In the genomic region with DNA sequence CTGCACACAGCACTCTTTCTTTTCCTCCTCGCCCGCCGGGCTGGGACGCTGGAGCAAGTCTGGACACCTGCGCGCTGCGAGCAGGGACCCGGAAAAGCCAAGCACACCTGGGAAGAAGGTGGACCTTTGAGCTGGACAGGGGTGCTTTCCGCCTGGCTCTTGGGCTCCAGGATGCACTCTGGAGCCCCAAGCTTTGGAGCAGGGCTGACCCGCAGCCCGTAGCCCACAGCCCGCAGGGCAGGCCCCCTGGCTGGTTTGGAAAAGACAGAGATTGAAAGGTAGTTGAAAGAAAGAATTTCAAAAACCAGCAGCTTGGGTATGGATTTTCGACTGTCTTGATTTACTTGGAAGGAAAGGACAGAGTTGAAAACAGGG, we compare ENCODE assay signal across 10 mouse cellular contexts. TPM values are rescaled to one million over a fixed set of nuclear protein-coding genes. Genes with fewer than 3 reads are reported as not detected.
DNase-seq lines count a peak whose midpoint lies in the region; ATAC-seq and TF ChIP-seq lines count a peak whose summit lies in the region.
"Had no signal": no experiment of that assay in that cellular context is flagged by ENCODE, and none has a peak within 500 bp of the region (broad histone marks: within the 10 kb centered on the region; RNA-seq: fewer than 3 reads in every experiment).

No protein-coding gene starts in this region.

- intact Hi-C loops in heart, postnatal 25 days (cut with DNase I): no loop called here

- no peak for DNase-seq in heart, postnatal 25 days (ENCODE audit: low spot score)
- DNase-seq in Patski (ENCODE audit: low read depth, low spot score): no peak
- no peak for DNase-seq in hindbrain, embryonic 11.5 days (ENCODE audit: low spot score)
- DNase-seq in midbrain, embryonic 10.5 days (ENCODE audit: low spot score): no peak
- DNase-seq in thymus, postnatal 14 days: no peak
- no peak for DNase-seq in frontal cortex, postnatal 36 days (ENCODE audit: low spot score in 2 of 2)
- DNase-seq: spleen, adult 18-20 months had no signal

- peak overlapping the region; percentile 64 for H3K4me3 ChIP-seq in heart, embryonic 16.5 days (ENCODE audit: low read length)
- H3K4me3 ChIP-seq in hindbrain, embryonic 11.5 days (ENCODE audit: low read depth, low read length): peak overlapping the region; percentile 53
- peak overlapping the region; percentile 73 for H3K4me3 ChIP-seq in midbrain, embryonic 10.5 days

- H3K36me3 ChIP-seq in heart, embryonic 16.5 days (ENCODE audit: control insufficient read depth, insufficient read depth): no peaks in the 10 kb centered on the region
- no peaks in the 10 kb centered on the region for H3K36me3 ChIP-seq in hindbrain, embryonic 11.5 days (ENCODE audit: control insufficient read depth, insufficient read depth, low read length)
- H3K36me3 ChIP-seq in midbrain, embryonic 10.5 days: no peaks in the 10 kb centered on the region
- H3K36me3 ChIP-seq: G1E had no signal

- H3K9ac ChIP-seq in heart, embryonic 16.5 days (ENCODE audit: low read length): peak overlapping the region; percentile 71
- peak overlapping the region; percentile 57 for H3K9ac ChIP-seq in hindbrain, embryonic 11.5 days (ENCODE audit: low read depth, low read length)

- no peak for ATAC-seq in heart, embryonic 16.5 days (replicated peaks; ENCODE audit: extremely low read depth, insufficient read depth, low FRiP score)
- ATAC-seq in Patski: peak; percentile 26
- no peak; the same call in 1 of the 2 replicates for ATAC-seq in hindbrain, embryonic 11.5 days (ENCODE audit: low FRiP score)
- no peak for ATAC-seq in cerebellum, adult (ENCODE audit: insufficient number of reproducible peaks, low FRiP score, low TSS enrichment)

- 0 out of 2 replicates have a peak, but pooled peaks cover 4% of the 10 kb centered on the region for H3K4me1 ChIP-seq in heart, embryonic 16.5 days (ENCODE audit: control insufficient read depth, insufficient read depth, low read length)
- 0 out of 2 replicates have a peak, but pooled peaks cover 5% of the 10 kb centered on the region for H3K4me1 ChIP-seq in hindbrain, embryonic 11.5 days (replicated peaks; ENCODE audit: control insufficient read depth, insufficient read depth, low read length)
- H3K4me1 ChIP-seq in midbrain, embryonic 10.5 days: peaks cover 13% of the 10 kb centered on the region

- peak overlapping the region; percentile 83 for H3K4me2 ChIP-seq in heart, embryonic 16.5 days (ENCODE audit: low read depth, low read length)
- H3K4me2 ChIP-seq in hindbrain, embryonic 11.5 days (replicated peaks; ENCODE audit: low read depth, low read length): peak overlapping the region; percentile 95

- POLR2A ChIA-PET in Patski (lab: Charles Lee): no interaction called here

- no peak for TF ChIP-seq CTCF in Patski (IDR thresholded peaks at IDR 0.05)

- no peaks in the 10 kb centered on the region for H3K9me3 ChIP-seq in heart, embryonic 16.5 days (replicated peaks; ENCODE audit: control insufficient read depth, low read length)
- no peaks in the 10 kb centered on the region for H3K9me3 ChIP-seq in hindbrain, embryonic 11.5 days (ENCODE audit: control insufficient read depth, low read length)
- H3K9me3 ChIP-seq in midbrain, embryonic 10.5 days (replicated peaks): no peaks in the 10 kb centered on the region; the same call in 1 of the 2 replicates

- in situ Hi-C loops in Patski (cut with MboI; ENCODE audit: low pct_unique_long_range_greater_than_20kb): no loop called here

- peak overlapping the region; percentile 40; the same call in 1 of the 2 replicates for H3K27ac ChIP-seq in heart, embryonic 16.5 days (ENCODE audit: low read length)
- H3K27ac ChIP-seq in hindbrain, embryonic 11.5 days (ENCODE audit: low read depth, low read length): no peak overlapping the region
- H3K27ac ChIP-seq in midbrain, embryonic 10.5 days (replicated peaks): peak overlapping the region; percentile 73

- no peaks in the 10 kb centered on the region for H3K27me3 ChIP-seq in heart, embryonic 16.5 days (ENCODE audit: control insufficient read depth, insufficient read depth, low read length)
- peaks cover 5% of the 10 kb centered on the region for H3K27me3 ChIP-seq in Patski
- no peaks in the 10 kb centered on the region for H3K27me3 ChIP-seq in hindbrain, embryonic 11.5 days (ENCODE audit: control insufficient read depth, insufficient read depth, low read length)
- H3K27me3 ChIP-seq in midbrain, embryonic 10.5 days (ENCODE audit: low read depth, poor library complexity, severe bottlenecking): peaks cover 32% of the 10 kb centered on the region

- 4% methylated on average over 13 of the region's 13 CpGs for WGBS in heart, embryonic 16.5 days
- WGBS in hindbrain, embryonic 11.5 days: 4% methylated on average over 10 of the region's 13 CpGs
- WGBS in midbrain, embryonic 10.5 days: 4% methylated on average over 13 of the region's 13 CpGs

- CTCF ChIA-PET in Patski (lab: Charles Lee): no interaction called here

RNA-seq across cellular contexts. Expression of a gene that starts 0.4 kb away (rescaled TPM):
- 0.62 and 0.67 TPM in 2 replicates for polyA plus RNA-seq in heart, embryonic 16.5 days (2015; fragmentation: Nextera tagmentation; extraction: Ambion mirVana)
- total RNA-seq in heart, postnatal 25 days (2021): under 1 TPM; 0.28 to 0.31 TPM
- polyA plus RNA-seq in Patski (2021): not detected
- 0.31 and 0.33 TPM in 2 replicates for polyA plus RNA-seq in hindbrain, embryonic 11.5 days (2014; fragmentation: Nextera tagmentation; extraction: Ambion mirVana)
- 0.20 and 0.31 TPM in 2 replicates for polyA plus RNA-seq in midbrain, embryonic 10.5 days (2016; fragmentation: Nextera tagmentation; extraction: Ambion mirVana)
- polyA plus RNA-seq: G1E had no signal
